Mouse (Mus musculus) heart, postnatal 0 days (tissue): Measurements from ENCODE around the gene Dclk1.

ENCODE experiments used
- CTCF ChIP-seq: IDR thresholded peaks from 2 replicates; pipeline ENCODE4 v1.5.1; 2016; ENCODE audit warnings: antibody characterized with exemption, control low read depth, low read depth
- EP300 ChIP-seq: IDR thresholded peaks from 2 replicates; pipeline ENCODE4 v1.6.1; 2016; ENCODE audit warnings: antibody characterized with exemption, low read depth

GRCm38 (mm10) chr3:55492021-55492420 lies 249.9 kb downstream of the Dclk1 start:
- no peak for TF ChIP-seq CTCF
- no peak for TF ChIP-seq EP300
